Mouse (Mus musculus) cortical plate, adult 2 months (tissue): ENCODE measurements around the gene Bbs2.

Experiments
- CTCF ChIP-seq: fragments of 200-500 bp; IDR thresholded peaks from 2 replicates; pipeline ENCODE4 v1.5.1; 2011; ENCODE audit warnings: mild to moderate bottlenecking, control low read depth, low read length; ENCODE audit not compliant: insufficient read depth; ENCODE audit errors: extremely low read depth
- POLR2A ChIP-seq: fragments of 200-500 bp; IDR thresholded peaks from 2 replicates; pipeline ENCODE4 v1.6.1; 2011; ENCODE audit warnings: mild to moderate bottlenecking, low read length, control low read depth; ENCODE audit not compliant: insufficient read depth; ENCODE audit errors: extremely low read depth

DNA sequence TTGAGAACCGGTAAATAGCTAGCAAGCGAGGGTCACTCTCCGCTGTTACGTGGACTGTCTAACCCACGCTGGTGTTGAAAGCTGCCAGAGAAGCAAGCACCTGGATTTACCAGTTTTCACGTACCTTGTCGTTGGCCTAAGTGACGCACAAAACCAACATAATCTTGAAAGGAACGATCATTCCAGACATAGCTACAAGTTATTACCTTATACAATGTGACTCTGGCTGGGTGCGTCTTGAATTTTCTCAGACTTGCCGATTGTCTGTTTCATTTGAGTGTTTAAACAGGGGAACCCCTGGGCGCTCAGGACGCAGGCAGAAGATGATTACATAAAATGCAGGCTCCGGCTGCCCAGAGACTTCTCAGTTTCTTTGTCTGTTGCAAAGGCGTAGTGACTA lies 60.9 kb downstream of the Bbs2 start:
- TF ChIP-seq CTCF, result no peak
- no peak for TF ChIP-seq POLR2A
